Mouse (Mus musculus) heart, postnatal 0 days (tissue): ENCODE results near the gene Bcl2l11.
A peak's percentile ranks its signal among the peaks of the same experiment; 100 is the strongest.

Source experiments
- CTCF ChIP-seq: IDR thresholded peaks from 2 replicates; pipeline ENCODE4 v1.5.1; 2016; ENCODE audit warnings: antibody characterized with exemption, control low read depth, low read depth
- EP300 ChIP-seq: IDR thresholded peaks from 2 replicates; pipeline ENCODE4 v1.6.1; 2016; ENCODE audit warnings: antibody characterized with exemption, low read depth

GRCm38 (mm10) chr2:128137480-128138276 lies 11.8 kb downstream of the Bcl2l11 start:
- TF ChIP-seq CTCF, result no peak
- TF ChIP-seq EP300, result peak; percentile 36; the same call in 1 of the 2 replicates
